Mouse (Mus musculus) heart, postnatal 0 days (tissue): ENCODE measurements around the gene Zscan20.

Source experiments
- CTCF ChIP-seq: IDR thresholded peaks from 2 replicates; pipeline ENCODE4 v1.5.1; 2016; ENCODE audit warnings: antibody characterized with exemption, control low read depth, low read depth
- EP300 ChIP-seq: IDR thresholded peaks from 2 replicates; pipeline ENCODE4 v1.6.1; 2016; ENCODE audit warnings: antibody characterized with exemption, low read depth

- TF ChIP-seq EP300 (no peak), CTCF (no peak)
These were observed 16.6 kb downstream of the Zscan20 start for GRCm38 (mm10) chr4:128593286-128593685.
